Mouse (Mus musculus): ENCODE measurements around the gene Pttg1ip. TPM values are rescaled to one million over a fixed set of nuclear protein-coding genes. Genes with fewer than 3 reads are reported as not detected.

Pttg1ip gene
- total RNA-seq, 1 experiment: 115 TPM

DNA sequence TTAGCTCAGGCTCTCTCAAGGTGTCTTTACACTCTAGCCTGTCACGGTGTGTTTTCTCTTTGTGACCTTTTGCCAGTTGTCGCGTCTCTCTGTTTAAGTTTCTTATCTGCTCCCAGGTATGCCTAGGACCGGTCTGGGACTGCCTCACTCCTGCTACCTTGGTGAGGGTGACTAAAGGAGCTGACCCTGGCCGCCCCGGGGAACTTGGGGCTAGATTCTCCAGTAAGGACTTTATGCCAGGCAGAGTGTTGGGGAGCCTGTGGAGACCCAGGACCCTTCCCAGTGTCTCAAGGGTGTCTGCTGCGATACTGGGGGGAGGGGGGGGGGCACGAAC is 732 bp downstream of the Pttg1ip start:
- TF ChIP-seq CHD2 (IDR thresholded peaks at IDR 0.05; ENCODE audit: low read depth, low read length): no peak
- no peak for TF ChIP-seq HCFC1 (IDR thresholded peaks at IDR 0.05; ENCODE audit: borderline replicate concordance, insufficient read depth, low read length)
- TF ChIP-seq ZNF384 (IDR thresholded peaks at IDR 0.05; ENCODE audit: low read depth, low read length): no peak
- TF ChIP-seq MAFK (IDR thresholded peaks at IDR 0.05; ENCODE audit: insufficient read depth, low read depth, low read length): no peak
- no peak for TF ChIP-seq ZC3H11A (IDR thresholded peaks at IDR 0.05; ENCODE audit: borderline replicate concordance, low read depth, low read length)
- H3K9ac ChIP-seq (ENCODE audit: insufficient read depth, low read depth, low read length, poor library complexity, severe bottlenecking): peak overlapping the region; percentile 82
- DNase-seq (ENCODE audit: low read depth, low spot score): no peak
- H3K9me3 ChIP-seq (ENCODE audit: control insufficient read depth, insufficient read depth, low read depth, low read length): no peaks in the 10 kb centered on the region
- peak overlapping the region; percentile 86 to 97 for H3K4me3 ChIP-seq (ENCODE audit: insufficient read depth in 1 of 2, low read depth in 1 of 2, low read length in 2 of 2, poor library complexity in 1 of 2, severe bottlenecking in 1 of 2)
- H3K36me3 ChIP-seq (ENCODE audit: control insufficient read depth, insufficient read depth, low read length, poor library complexity, severe bottlenecking): peaks cover 4% of the 10 kb centered on the region; the same call in 1 of the 2 replicates
- H3K27ac ChIP-seq (ENCODE audit: insufficient read depth, low read depth, low read length, poor library complexity, severe bottlenecking): peak overlapping the region; percentile 78; the same call in 1 of the 2 replicates
- in situ Hi-C loops (cut with MboI; ENCODE audit: low sequenced_read_pairs in 2 of 2, unreplicated experiment in 2 of 2): no loop called here
- H3K4me1 ChIP-seq (ENCODE audit: control insufficient read depth in 2 of 2, insufficient read depth in 2 of 2, low read length in 2 of 2, poor library complexity in 1 of 2): peaks cover 5 to 19% of the 10 kb centered on the region in 2 experiments; a peak in 3 of 4 replicates

DNA sequence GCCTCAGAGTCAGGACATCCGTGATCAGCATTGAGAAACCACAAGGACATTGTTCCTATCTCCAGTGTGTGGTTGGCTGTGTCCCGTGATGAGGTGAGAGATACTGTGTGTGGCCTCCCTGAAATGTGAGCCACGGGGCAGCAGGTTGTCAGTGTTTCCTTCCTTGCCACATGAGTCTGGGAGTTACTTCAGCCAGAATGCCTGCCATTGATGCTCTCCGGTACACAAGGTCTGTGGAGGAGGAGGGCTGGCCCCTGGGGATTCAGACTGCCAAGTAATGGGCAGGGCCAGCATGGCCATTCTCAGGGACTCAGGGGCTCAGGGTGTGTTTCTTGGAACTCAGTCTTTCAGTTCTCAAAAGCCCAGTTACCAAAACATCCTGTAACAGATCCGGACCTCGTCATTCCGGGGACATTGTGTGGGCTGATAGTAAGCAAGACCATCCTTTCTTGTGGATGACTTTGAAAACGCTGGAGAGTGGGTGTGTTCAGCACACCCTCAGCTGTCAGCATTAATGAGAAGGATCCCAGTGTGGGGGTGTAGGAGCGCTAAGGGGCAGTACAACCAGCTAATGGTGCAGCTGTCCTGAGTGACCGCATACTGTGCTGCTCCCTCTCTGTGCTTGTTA is 2.4 kb downstream of the Pttg1ip start:
- in situ Hi-C loops (cut with MboI; ENCODE audit: low sequenced_read_pairs in 2 of 2, unreplicated experiment in 2 of 2): no loop called here

DNA sequence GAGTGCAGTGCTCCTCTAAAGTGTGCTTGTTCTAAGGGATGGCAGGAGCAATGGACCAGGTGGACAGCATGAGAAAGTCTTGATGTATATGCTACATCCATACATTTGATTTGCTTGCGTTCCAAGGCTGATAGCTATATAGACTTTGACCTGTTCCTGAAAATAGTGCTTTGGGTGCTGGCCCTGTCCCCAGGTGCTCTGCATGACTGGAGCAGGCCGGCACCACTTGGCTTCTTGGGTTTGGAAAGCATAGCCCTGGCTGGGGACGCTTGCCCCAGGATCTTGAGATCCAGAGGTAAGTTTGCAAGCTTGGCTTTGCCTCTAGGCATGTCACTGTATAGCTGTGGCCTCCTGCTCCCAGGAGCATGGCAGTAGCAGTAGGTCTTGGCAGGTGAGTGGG is 5.1 kb downstream of the Pttg1ip start:
- Histone ChIP-seq H3K4me3 (ENCODE audit: insufficient read depth in 1 of 2, low read depth in 1 of 2, low read length in 2 of 2, poor library complexity in 1 of 2, severe bottlenecking in 1 of 2) (no peak overlapping the region), H3K9ac (ENCODE audit: insufficient read depth, low read depth, low read length, poor library complexity, severe bottlenecking) (no peak overlapping the region), H3K9me3 (ENCODE audit: control insufficient read depth, insufficient read depth, low read depth, low read length) (no peaks in the 10 kb centered on the region), H3K4me1 (ENCODE audit: control insufficient read depth in 2 of 2, insufficient read depth in 2 of 2, low read length in 2 of 2, poor library complexity in 1 of 2) (peaks cover 9 to 27% of the 10 kb centered on the region in 2 experiments; a peak in 3 of 4 replicates), H3K36me3 (ENCODE audit: control insufficient read depth, insufficient read depth, low read length, poor library complexity, severe bottlenecking) (peaks cover 14% of the 10 kb centered on the region; the same call in 1 of the 2 replicates), H3K27ac (ENCODE audit: insufficient read depth, low read depth, low read length, poor library complexity, severe bottlenecking) (no peak overlapping the region)
- TF ChIP-seq ZNF384 (IDR thresholded peaks at IDR 0.05; ENCODE audit: low read depth, low read length) (no peak), ZC3H11A (IDR thresholded peaks at IDR 0.05; ENCODE audit: borderline replicate concordance, low read depth, low read length) (no peak), CHD2 (IDR thresholded peaks at IDR 0.05; ENCODE audit: low read depth, low read length) (no peak), MAFK (IDR thresholded peaks at IDR 0.05; ENCODE audit: insufficient read depth, low read depth, low read length) (no peak), HCFC1 (IDR thresholded peaks at IDR 0.05; ENCODE audit: borderline replicate concordance, insufficient read depth, low read length) (no peak)
- in situ Hi-C loops (cut with MboI; ENCODE audit: low sequenced_read_pairs in 2 of 2, unreplicated experiment in 2 of 2): no loop called here
- DNase-seq (ENCODE audit: low read depth, low spot score): no peak

More for the DNA sequence above, 2.4 kb downstream of the Pttg1ip start:
- H3K4me3 ChIP-seq (ENCODE audit: insufficient read depth in 1 of 2, low read depth in 1 of 2, low read length in 2 of 2, poor library complexity in 1 of 2, severe bottlenecking in 1 of 2): no peak overlapping the region
- TF ChIP-seq CHD2 (IDR thresholded peaks at IDR 0.05; ENCODE audit: low read depth, low read length): no peak
- TF ChIP-seq MAFK (IDR thresholded peaks at IDR 0.05; ENCODE audit: insufficient read depth, low read depth, low read length): no peak
- TF ChIP-seq ZNF384 (IDR thresholded peaks at IDR 0.05; ENCODE audit: low read depth, low read length): no peak
- TF ChIP-seq ZC3H11A (IDR thresholded peaks at IDR 0.05; ENCODE audit: borderline replicate concordance, low read depth, low read length): no peak
- no peak for TF ChIP-seq HCFC1 (IDR thresholded peaks at IDR 0.05; ENCODE audit: borderline replicate concordance, insufficient read depth, low read length)
- H3K9me3 ChIP-seq (ENCODE audit: control insufficient read depth, insufficient read depth, low read depth, low read length): no peaks in the 10 kb centered on the region
- DNase-seq (ENCODE audit: low read depth, low spot score): no peak
- H3K36me3 ChIP-seq (ENCODE audit: control insufficient read depth, insufficient read depth, low read length, poor library complexity, severe bottlenecking): peaks cover 6% of the 10 kb centered on the region; the same call in 1 of the 2 replicates
- peaks cover 9 to 26% of the 10 kb centered on the region in 2 experiments; a peak in 3 of 4 replicates for H3K4me1 ChIP-seq (ENCODE audit: control insufficient read depth in 2 of 2, insufficient read depth in 2 of 2, low read length in 2 of 2, poor library complexity in 1 of 2)
- H3K9ac ChIP-seq (ENCODE audit: insufficient read depth, low read depth, low read length, poor library complexity, severe bottlenecking): no peak overlapping the region
- H3K27ac ChIP-seq (ENCODE audit: insufficient read depth, low read depth, low read length, poor library complexity, severe bottlenecking): no peak overlapping the region

DNA sequence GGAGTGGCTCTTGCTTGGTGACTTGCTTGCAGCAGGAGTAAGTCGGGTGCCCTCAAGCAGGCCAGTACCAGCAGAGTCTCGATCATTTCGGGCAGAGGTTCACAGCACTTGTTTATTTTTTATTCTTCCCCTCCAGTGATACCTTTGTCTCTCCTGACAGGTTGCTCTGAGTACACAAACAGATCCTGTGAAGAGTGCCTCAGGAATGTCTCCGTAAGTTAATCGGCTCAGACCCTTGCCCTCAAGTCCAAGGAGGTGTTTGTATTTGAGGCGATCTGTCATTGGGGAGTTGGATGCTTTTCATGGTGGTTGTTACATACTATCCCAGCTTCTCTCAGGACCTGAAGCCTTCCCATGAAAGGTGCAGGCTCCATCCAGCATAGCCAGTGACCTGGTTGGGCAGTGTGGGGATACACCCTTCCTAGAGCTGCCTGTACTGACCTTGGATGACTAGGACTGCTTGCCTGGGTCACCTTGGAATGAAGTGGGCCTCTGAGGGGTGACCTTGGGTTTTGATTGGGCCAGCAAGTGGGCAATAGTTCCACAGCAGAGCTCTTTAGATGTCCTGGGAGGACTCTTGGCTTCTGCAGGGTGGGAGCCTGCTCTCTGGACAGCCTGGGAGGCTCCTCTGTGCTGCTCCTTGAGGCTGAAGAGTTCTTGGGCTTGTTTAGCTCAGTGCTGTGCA is 5.7 kb downstream of the Pttg1ip start:
- peaks cover 15% of the 10 kb centered on the region; the same call in 1 of the 2 replicates for H3K36me3 ChIP-seq (ENCODE audit: control insufficient read depth, insufficient read depth, low read length, poor library complexity, severe bottlenecking)

More for the DNA sequence above, 5.7 kb downstream of the Pttg1ip start:
- in situ Hi-C loops (cut with MboI; ENCODE audit: low sequenced_read_pairs in 2 of 2, unreplicated experiment in 2 of 2): no loop called here
- Histone ChIP-seq H3K27ac (ENCODE audit: insufficient read depth, low read depth, low read length, poor library complexity, severe bottlenecking) (no peak overlapping the region), H3K9me3 (ENCODE audit: control insufficient read depth, insufficient read depth, low read depth, low read length) (no peaks in the 10 kb centered on the region), H3K9ac (ENCODE audit: insufficient read depth, low read depth, low read length, poor library complexity, severe bottlenecking) (no peak overlapping the region), H3K4me1 (ENCODE audit: control insufficient read depth in 2 of 2, insufficient read depth in 2 of 2, low read length in 2 of 2, poor library complexity in 1 of 2) (peaks cover 9 to 27% of the 10 kb centered on the region in 2 experiments; a peak in 3 of 4 replicates), H3K4me3 (ENCODE audit: insufficient read depth in 1 of 2, low read depth in 1 of 2, low read length in 2 of 2, poor library complexity in 1 of 2, severe bottlenecking in 1 of 2) (no peak overlapping the region)
- TF ChIP-seq ZC3H11A (IDR thresholded peaks at IDR 0.05; ENCODE audit: borderline replicate concordance, low read depth, low read length) (no peak), CHD2 (IDR thresholded peaks at IDR 0.05; ENCODE audit: low read depth, low read length) (no peak), HCFC1 (IDR thresholded peaks at IDR 0.05; ENCODE audit: borderline replicate concordance, insufficient read depth, low read length) (no peak), MAFK (IDR thresholded peaks at IDR 0.05; ENCODE audit: insufficient read depth, low read depth, low read length) (no peak), ZNF384 (IDR thresholded peaks at IDR 0.05; ENCODE audit: low read depth, low read length) (no peak)
- no peak for DNase-seq (ENCODE audit: low read depth, low spot score)
